Mouse (Mus musculus) Patski (cell line): Measurements from ENCODE around the gene Dnah9. TPM values are rescaled to one million over a fixed set of nuclear protein-coding genes. Genes with fewer than 3 reads are reported as not detected.
A peak's percentile ranks its signal among the peaks of the same experiment; 100 is the strongest.

Source experiments
- ATAC-seq: fragments of 100-300 bp; one replicate; pipeline ENCODE4 v1.8.0; 2021
- CTCF ChIA-PET: fragments of 350-600 bp; sonication (Branson Sonifier 250); formaldehyde crosslinking; loops from one replicate; lab custom pipeline; 2022; ENCODE audit warnings: inconsistent platforms; lab: Charles Lee
- POLR2A ChIA-PET: fragments of 350-600 bp; sonication (Branson Sonifier 250); formaldehyde crosslinking; loops from one replicate; lab custom pipeline; 2022; ENCODE audit warnings: antibody characterized with exemption, inconsistent platforms; lab: Charles Lee
- DNase-seq: peaks from one replicate; pipeline ENCODE4 v3.0.0-alpha.2; 2011; ENCODE audit warnings: low read depth, low spot score
- H3K27me3 ChIP-seq: fragments of 371-371 bp; one replicate; pipeline ENCODE4 v1.5.1; 2021
- CTCF ChIP-seq: fragments of 100-300 bp; IDR thresholded peaks from one replicate; pipeline ENCODE4 v1.5.1; 2021
- in situ Hi-C: fragments of 300-500 bp; cut with MboI; formaldehyde crosslinking; loops from 3 replicates; pipeline ENCODE4 v1.11.1; 2018; ENCODE audit warnings: low pct_unique_long_range_greater_than_20kb, mixed read lengths
- polyA plus RNA-seq: library from polyadenylated mRNA; unstranded; gene quantifications from one replicate; pipeline ENCODE4 v1.2.3, GENCODE M21; 2021

Dnah9 gene
- polyA plus RNA-seq, 1 experiment from 2014 or later: not detected

DNA sequence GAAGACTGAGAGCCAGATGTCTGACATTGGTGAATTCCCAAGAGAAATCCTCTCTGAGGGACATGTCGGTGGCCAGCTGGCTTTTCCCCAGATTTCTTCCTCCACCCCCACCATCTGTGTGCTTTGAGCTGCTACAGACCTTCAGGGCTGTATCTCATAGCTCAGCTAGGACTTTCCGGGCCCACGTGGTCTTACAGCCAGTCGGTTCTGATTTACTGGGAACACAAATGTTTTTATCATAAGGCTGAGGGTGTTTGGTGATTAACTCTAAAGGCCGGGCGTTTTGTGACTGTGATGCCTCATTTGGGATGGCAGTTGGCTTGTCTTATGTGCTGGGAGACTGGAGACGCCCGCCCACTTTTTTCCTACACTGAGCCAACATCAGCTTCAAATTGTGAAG is 329.4 kb downstream of the Dnah9 start:
- POLR2A ChIA-PET: no interaction called here
- H3K27me3 ChIP-seq: no peaks in the 10 kb centered on the region
- no peak for ATAC-seq
- TF ChIP-seq CTCF: no peak
- in situ Hi-C loops: no loop called here
- DNase-seq: no peak
- CTCF ChIA-PET: no interaction called here

DNA sequence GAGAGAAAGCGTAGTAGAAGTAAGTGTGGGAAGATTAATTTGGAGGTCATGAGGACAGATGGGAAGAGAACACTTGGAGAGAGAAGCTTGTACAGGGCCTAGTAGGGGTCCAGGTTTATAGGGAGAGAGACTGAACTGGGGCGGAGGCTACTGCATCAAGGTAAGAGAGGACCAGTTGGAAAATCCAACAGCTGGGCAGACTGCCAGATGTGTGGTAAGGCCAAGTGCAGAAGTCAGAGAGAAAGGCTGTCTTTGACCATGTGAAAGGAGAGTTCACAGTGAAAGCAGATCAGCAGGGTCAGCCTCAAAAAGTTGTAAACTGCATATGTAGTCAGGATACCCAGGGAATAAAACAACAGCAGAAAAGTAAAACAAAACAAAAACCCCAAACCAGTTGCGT is 343.8 kb downstream of the Dnah9 start:
- DNase-seq (no peak), ATAC-seq (no peak)
- in situ Hi-C loops: no loop called here
- CTCF ChIA-PET: no interaction called here
- POLR2A ChIA-PET: interaction anchor here (0.7 kb wide), 1 partner anchor 629 kb away, joined by 3 read pairs; no protein-coding TSS in a partner anchor
- TF ChIP-seq CTCF: no peak
- no peaks in the 10 kb centered on the region for H3K27me3 ChIP-seq

DNA sequence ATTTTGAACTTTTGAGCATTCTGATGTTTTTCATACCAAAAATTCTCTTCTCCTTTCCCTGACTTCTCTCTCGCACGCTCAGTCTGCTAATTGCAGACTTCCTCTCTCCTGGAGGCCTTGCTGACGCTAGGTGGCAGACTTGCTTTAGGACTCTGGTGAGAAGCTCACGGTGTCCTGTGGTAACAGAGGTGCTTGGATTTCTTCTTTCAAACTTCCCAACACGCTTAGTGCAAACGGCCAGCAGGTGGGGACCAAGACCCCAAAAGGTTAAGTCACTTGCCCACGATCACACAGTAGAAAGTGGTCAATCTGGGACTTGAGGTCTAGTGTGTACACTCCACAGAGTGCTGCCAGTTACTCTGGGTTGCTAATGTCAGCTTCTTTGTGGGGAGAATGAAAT is 347.5 kb downstream of the Dnah9 start:
- POLR2A ChIA-PET: no interaction called here
- TF ChIP-seq CTCF: peak; percentile 82
- ATAC-seq (peak; percentile 89), DNase-seq (peak; percentile 22)
- CTCF ChIA-PET: interaction anchor here (0.7 to 2.6 kb wide), 16 partner anchors 9 to 552 kb away, joined by 3 to 13 read pairs (median 4); partner anchors contain the start of gene Zkscan6
- no peaks in the 10 kb centered on the region for H3K27me3 ChIP-seq
- in situ Hi-C loops: no loop called here

DNA sequence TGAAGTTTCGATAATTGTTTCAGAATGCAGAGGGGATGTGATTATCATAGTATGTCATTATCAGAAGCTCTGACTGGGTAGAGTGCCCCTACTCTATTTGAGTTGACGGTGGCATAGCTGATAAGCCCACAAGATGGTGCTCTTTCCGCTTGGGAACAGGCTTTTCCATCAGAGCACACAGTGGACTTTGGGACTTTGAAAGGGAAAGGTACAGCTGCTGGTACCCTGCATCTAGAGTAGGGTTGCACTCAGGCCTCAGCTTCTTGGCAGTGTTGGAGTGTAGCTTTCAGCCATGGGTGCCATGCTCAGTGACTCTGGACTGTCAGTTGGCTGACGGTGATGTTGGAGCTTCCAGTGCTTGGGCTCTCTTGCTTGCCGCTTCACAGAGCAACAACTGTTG is 348.1 kb downstream of the Dnah9 start:
- DNase-seq (no peak), ATAC-seq (peak; percentile 33)
- H3K27me3 ChIP-seq: no peaks in the 10 kb centered on the region
- CTCF ChIA-PET: interaction anchor here (0.8 to 2.6 kb wide), 14 partner anchors 8 to 552 kb away, joined by 3 to 13 read pairs (median 4); partner anchors contain the start of gene Zkscan6
- POLR2A ChIA-PET: no interaction called here
- TF ChIP-seq CTCF: peak; percentile 26
- in situ Hi-C loops: no loop called here

DNA sequence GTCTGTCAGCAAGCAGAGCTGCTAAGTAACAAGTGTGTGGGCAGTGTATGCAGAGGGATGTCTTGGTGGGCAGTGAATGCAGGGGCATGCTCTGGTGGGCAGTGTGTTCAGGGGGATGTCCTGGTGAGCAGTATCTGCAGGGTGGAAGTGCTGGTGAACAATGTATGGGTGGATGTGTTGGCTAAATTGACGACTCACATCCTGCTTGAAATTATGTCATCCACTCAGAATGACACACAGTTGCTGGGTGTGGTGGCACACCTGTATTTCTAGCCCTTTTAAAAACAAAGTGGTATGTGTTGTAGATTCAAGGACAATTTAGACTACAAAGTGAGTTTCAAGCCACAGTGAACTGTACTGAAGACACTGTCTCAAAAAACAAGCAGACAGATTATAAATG is 350.2 kb downstream of the Dnah9 start:
- no peaks in the 10 kb centered on the region for H3K27me3 ChIP-seq
- DNase-seq: no peak
- ChIA-PET POLR2A (no interaction called here), CTCF (no interaction called here)
- ATAC-seq: no peak
- no peak for TF ChIP-seq CTCF
- in situ Hi-C loops: no loop called here

DNA sequence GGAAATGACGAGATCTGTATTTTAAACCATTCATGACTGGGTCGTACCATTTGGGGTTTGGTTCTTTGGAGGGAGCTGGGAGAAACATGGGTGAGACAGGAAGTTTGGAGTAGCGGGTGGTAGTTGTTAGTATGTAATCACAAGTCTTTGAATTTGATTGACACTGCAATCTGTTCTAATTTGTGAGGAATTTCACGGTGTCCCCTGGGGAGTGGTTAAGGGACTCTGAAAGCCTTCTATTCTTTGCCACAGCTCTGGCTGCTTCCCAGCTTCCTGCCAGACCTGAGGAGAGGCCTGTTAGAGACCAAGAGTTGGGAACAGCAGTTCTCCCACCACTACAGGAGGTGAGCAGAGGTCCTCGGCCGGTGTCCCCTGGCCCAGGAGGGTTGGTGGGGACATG is 352.1 kb downstream of the Dnah9 start:
- no peak for ATAC-seq
- in situ Hi-C loops: no loop called here
- ChIA-PET POLR2A (no interaction called here), CTCF (no interaction called here)
- H3K27me3 ChIP-seq: no peaks in the 10 kb centered on the region
- TF ChIP-seq CTCF: no peak
- DNase-seq: no peak

DNA sequence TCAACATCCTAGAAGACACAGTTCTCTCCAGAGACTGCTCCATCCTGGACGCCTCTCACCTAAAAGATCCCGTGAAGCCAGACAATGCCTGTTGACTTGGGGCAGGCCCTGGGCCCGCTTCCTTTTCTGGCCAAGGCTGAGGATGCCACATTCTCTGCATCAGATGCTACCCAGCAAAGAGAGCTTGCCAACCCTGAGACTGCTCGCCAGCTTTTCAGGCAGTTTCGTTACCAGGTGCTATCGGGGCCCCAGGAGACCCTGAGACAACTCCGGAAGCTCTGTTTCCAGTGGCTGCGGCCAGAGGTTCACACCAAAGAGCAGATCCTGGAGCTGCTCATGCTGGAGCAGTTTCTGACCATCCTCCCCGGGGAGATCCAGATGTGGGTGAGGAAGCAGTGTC is 354.0 kb downstream of the Dnah9 start:
- ChIA-PET POLR2A (no interaction called here), CTCF (no interaction called here)

DNA sequence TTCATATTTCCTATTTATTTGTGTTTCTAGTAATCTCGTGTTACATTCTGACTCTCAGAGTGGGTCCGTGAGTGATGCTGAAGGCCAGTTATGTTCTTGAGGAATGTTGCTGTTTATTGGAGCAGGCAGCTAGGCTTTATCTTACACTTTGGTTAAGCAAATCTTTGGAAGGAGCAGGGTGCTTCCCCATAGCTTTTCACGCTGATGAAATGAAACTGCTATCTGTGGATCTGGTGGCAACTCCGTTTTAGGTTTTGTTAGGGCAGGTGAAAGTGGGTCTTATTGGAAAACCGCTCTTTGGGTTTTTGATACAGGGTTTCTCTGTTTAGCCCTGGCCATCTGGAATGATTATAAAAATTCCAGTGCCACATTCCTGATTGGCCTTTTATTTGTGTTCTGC is 356.3 kb downstream of the Dnah9 start:
- ATAC-seq (no peak), DNase-seq (no peak)
- no peaks in the 10 kb centered on the region for H3K27me3 ChIP-seq
- CTCF ChIA-PET: interaction anchor here (1.4 kb wide), 1 partner anchor 9 kb away, joined by 6 read pairs; no protein-coding TSS in a partner anchor
- in situ Hi-C loops: no loop called here
- no peak for TF ChIP-seq CTCF
- POLR2A ChIA-PET: no interaction called here

More for the DNA sequence above, 354.0 kb downstream of the Dnah9 start:
- TF ChIP-seq CTCF: no peak
- DNase-seq (no peak), ATAC-seq (no peak)
- no peaks in the 10 kb centered on the region for H3K27me3 ChIP-seq
- in situ Hi-C loops: no loop called here

DNA sequence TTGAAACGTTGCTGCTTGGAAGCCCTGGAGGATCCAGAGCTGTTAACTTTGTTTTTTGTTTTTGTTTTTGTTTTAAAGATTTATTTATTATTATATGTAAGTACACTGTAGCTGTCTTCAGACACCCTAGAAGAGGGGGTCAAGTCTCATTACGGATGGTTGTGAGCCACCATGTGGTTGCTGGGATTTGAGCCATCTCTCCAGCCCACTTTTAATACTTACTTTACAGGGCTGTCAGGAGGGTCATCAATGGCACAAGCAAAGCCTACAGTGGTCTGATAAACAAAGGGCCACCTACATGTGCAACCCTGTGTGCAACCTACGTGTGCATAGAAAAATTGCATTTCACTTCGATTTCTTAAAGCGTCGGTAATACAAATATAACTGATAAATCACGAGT is 360.8 kb downstream of the Dnah9 start:
- in situ Hi-C loops: no loop called here
- no peak for ATAC-seq
- TF ChIP-seq CTCF: no peak
- DNase-seq: no peak
- no peaks in the 10 kb centered on the region for H3K27me3 ChIP-seq
- ChIA-PET POLR2A (interaction anchor here (0.6 kb wide), 1 partner anchor 48 kb away, joined by 4 read pairs; no protein-coding TSS in a partner anchor), CTCF (interaction anchor here (1.3 kb wide), 1 partner anchor 13 kb away, joined by 5 read pairs; no protein-coding TSS in a partner anchor)

DNA sequence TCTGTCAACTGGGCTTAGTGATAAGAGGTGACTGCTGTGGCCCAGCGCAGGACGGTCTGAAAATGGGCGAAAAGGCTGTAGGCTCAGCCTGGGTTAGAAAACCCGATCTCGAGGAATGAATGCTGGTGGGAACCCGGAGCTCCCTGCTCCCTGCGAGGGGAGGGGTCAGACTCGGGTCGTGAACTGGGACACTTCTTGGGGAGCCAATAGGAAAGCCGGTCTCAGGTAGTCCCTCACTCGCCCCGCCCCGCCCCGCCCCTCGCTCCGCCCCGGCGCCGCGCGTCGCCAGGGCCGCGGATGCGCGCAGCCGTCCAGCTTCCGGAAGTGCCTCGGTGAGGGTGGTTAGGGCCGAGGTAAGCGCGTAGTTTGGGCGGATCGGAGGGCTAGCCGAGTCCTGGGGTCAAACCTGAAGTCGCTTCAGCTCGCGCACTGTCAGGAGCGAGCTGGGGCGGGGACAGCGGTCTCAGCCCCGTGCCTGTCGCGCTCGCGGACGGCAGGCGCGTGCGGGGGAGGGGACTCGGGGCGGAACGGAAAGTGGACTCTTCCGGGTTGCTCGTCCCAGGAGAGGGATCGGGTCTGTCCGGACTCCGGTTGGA is 361.3 kb downstream of the Dnah9 start, which contains the start of gene Zkscan6:
TSS of gene Zkscan6 (plus strand) at position 267 of the 596 bp plus-strand sequence.
- DNase-seq: peak; percentile 22
- POLR2A ChIA-PET: interaction anchor here (1.3 to 2.6 kb wide), 2 partner anchors 18 to 26 kb away, joined by 3 to 8 read pairs; partner anchors contain the start of gene Map2k4
- ATAC-seq: peak; percentile 97
- CTCF ChIA-PET: interaction anchor here (1.1 to 2.5 kb wide), 3 partner anchors 12 to 18 kb away, joined by 4 to 14 read pairs (median 5); partner anchors contain the start of gene Map2k4
- in situ Hi-C loops: no loop called here
- TF ChIP-seq CTCF: no peak
- no peaks in the 10 kb centered on the region for H3K27me3 ChIP-seq

DNA sequence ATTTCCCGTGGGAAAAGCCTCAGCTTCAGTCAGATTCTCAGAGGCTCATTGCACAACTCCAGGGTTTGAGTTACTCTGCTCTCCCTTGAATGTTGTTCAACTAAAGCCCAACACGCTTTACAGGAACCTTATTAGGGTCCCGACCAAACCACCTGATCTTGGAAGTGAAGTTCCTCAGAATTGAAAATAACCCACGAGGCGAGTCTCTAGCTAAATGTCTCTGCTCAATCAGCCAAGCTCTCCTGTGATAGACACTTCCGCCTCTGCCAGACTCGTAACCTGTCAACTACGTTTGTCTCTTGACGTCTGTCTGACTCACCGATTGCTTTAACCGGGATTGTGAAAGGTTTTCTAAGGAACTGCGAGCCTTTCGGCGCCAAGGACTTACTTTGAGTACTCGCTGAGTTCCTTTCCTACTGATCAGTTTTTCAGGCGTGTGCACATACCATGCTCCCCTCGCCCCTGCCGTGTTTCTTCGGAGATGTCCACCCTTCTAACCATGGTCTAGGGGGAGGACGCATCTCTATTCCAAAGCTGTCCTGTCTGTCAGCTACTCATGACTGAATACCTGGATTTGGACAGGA is 361.9 kb downstream of the Dnah9 start:
- in situ Hi-C loops: no loop called here
- H3K27me3 ChIP-seq: no peaks in the 10 kb centered on the region
- ChIA-PET POLR2A (interaction anchor here (1.3 to 2.6 kb wide), 2 partner anchors 18 to 26 kb away, joined by 3 to 8 read pairs; partner anchors contain the start of gene Map2k4), CTCF (interaction anchor here (1.1 to 2.5 kb wide), 3 partner anchors 11 to 18 kb away, joined by 4 to 14 read pairs (median 5); partner anchors contain the start of gene Map2k4)
- DNase-seq (no peak), ATAC-seq (peak; percentile 62)
- no peak for TF ChIP-seq CTCF
